Mouse (Mus musculus): ENCODE results near the gene Kng1.
A peak's percentile ranks its signal among the peaks of the same experiment; 100 is the strongest.

- TF ChIP-seq NRF1 (IDR thresholded peaks at IDR 0.05; ENCODE audit: low read depth, low read length) (no peak), SIN3A (IDR thresholded peaks at IDR 0.05; ENCODE audit: low read length) (peak; percentile 87), CTCF (conservative IDR thresholded peaks at IDR 0.05 in 1 of 2, IDR thresholded peaks at IDR 0.05 in 1 of 2; ENCODE audit: low read depth in 2 of 2, low read length in 2 of 2) (no peak), GABPA (IDR thresholded peaks at IDR 0.05; ENCODE audit: insufficient replicate concordance, low read depth, low read length) (no peak), POLR2A (IDR thresholded peaks at IDR 0.05; ENCODE audit: low read depth, low read length) (peak; percentile 70), RCOR1 (conservative IDR thresholded peaks at IDR 0.05; ENCODE audit: low read depth, low read length) (0 out of 2 replicates have a peak, but pooled peaks have one; percentile 39), JUND (conservative IDR thresholded peaks at IDR 0.05; ENCODE audit: low read depth, low read length) (no peak), MAZ (IDR thresholded peaks at IDR 0.05; ENCODE audit: low read depth, low read length) (peak; percentile 70; the same call in 1 of the 2 replicates), ZNF384 (IDR thresholded peaks at IDR 0.05; ENCODE audit: low read depth, low read length) (peak; percentile 51), TBP (conservative IDR thresholded peaks at IDR 0.05; ENCODE audit: low read depth, low read length) (no peak), EP300 (IDR thresholded peaks at IDR 0.05; ENCODE audit: low read length) (0 out of 2 replicates have a peak, but pooled peaks have one; percentile 4), MAX (IDR thresholded peaks at IDR 0.05; ENCODE audit: low read length) (no peak; the same call in 1 of the 2 replicates), ZKSCAN1 (IDR thresholded peaks at IDR 0.05; ENCODE audit: borderline replicate concordance, low read depth, low read length) (no peak)
These were observed 44.8 kb downstream of the Kng1 start for GRCm38 (mm10) chr16:23102340-23103037.

Measured in CH12.LX (cell line).